Mouse (Mus musculus) E14TG2a.4 (cell line): ENCODE data around the gene B3gnt8.

Experiments
- CTCF ChIP-seq: conservative IDR thresholded peaks from 2 replicates; pipeline ENCODE4 v1.5.1; 2014; ENCODE audit warnings: low read length
- NANOG ChIP-seq: IDR thresholded peaks from 2 replicates; pipeline ENCODE4 v1.6.1; 2014; ENCODE audit warnings: borderline replicate concordance, low read length, mixed read lengths

- TF ChIP-seq CTCF (no peak), NANOG (no peak)
Measured at GRCm38 (mm10) chr7:25619722-25619991, 6.8 kb upstream of the B3gnt8 start.
